Mouse (Mus musculus) T-helper 2 cell (primary cell): Measurements from ENCODE around the gene Dnah1.

ENCODE experiments used
- in situ Hi-C: fragments of 300-600 bp; cut with MboI, MseI; formaldehyde crosslinking; loops from one replicate; pipeline ENCODE4 v1.15.1; 2025; ENCODE audit warnings: high pct_unique_total_duplicates

Gene Dnah1

DNA sequence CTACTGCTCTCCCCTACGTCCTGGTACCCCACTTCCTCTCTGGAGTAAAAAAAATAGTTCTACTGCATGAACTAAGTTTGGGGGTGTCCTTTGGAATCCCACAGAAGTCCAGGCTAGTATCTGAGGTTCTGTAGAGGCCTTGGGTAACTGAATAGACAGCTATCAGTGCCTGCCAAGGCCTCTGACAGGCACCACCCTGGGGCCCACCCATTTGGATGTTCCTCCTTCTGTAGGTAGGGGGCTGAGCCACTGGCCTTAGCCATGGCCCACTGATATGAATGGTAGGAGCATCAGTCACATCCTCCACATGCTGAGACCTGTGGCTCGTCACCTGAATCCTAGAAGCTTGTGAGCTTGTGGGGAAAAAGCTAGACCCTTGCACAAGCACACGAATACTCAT is 5.9 kb downstream of the Dnah1 start:
- in situ Hi-C loops = loop anchor here (5.0 kb wide), 2 partner anchors 45 to 85 kb away; no protein-coding TSS in a partner anchor

GRCm38 (mm10) chr14:31316613-31317012 is 7.1 kb downstream of the Dnah1 start:
- in situ Hi-C loops = loop anchor here (5.0 kb wide), 2 partner anchors 44 to 84 kb away; no protein-coding TSS in a partner anchor

DNA sequence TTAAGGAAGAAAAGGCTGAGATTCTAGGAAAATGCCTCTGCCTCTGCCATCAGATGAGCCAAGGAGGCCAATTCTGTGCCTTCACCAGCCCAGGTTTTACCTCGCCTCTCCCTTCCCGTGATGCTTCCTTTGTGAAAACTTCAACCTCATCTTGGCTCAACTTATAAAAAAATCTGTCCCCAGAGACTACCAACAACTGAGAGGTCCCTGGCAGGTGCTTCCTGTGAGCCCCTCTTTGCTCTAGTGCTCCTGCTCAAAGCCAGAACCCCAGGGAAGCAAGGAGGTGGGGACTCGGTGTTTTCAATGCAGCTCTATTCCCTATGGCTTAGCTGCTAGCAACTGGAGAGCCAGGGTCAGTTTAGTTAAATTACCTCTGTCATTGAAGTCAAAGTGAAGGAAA is 10.5 kb downstream of the Dnah1 start:
- in situ Hi-C loops = no loop called here

GRCm38 (mm10) chr14:31285728-31286127 is 38.0 kb downstream of the Dnah1 start:
- in situ Hi-C loops = loop anchor here (25.0 kb wide), 1 partner anchor 948 kb away; no protein-coding TSS in a partner anchor

- in situ Hi-C loops = loop anchor here (5.0 to 25.0 kb wide), 3 partner anchors 45 to 1285 kb away; partner anchors contain the start of gene Actr8
These were observed 51.5 kb downstream of the Dnah1 start for GRCm38 (mm10) chr14:31272164-31272563.

DNA sequence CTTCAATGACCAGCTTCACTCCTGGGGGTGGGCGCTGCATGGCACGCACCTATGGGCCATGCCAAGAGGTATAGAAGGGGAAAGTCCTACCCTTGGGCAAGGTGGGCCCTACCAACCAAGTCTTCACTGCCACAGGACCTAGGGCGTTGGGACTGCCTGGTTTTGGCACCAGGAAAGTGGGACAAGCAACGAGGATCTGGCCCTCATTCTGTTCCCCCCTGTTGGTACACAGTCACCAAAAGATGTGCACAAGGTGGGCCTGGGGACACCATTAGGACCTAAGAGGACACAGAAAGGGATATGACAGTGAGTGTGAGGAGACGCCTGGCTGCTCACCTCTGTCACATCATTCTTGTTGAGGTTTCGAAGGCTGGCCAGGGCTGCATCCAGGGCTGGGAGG is 52.6 kb downstream of the Dnah1 start:
- in situ Hi-C loops = loop anchor here (5.0 to 25.0 kb wide), 3 partner anchors 46 to 1284 kb away; partner anchors contain the start of gene Actr8

GRCm38 (mm10) chr14:31269456-31270100 is 54.1 kb downstream of the Dnah1 start:
- in situ Hi-C loops = loop anchor here (5.0 to 25.0 kb wide), 3 partner anchors 48 to 1282 kb away; partner anchors contain the start of gene Actr8

- in situ Hi-C loops = loop anchor here (25.0 kb wide), 1 partner anchor 1281 kb away; the partner anchor contains the start of gene Actr8
These were observed 55.2 kb downstream of the Dnah1 start for GRCm38 (mm10) chr14:31268301-31269001.

DNA sequence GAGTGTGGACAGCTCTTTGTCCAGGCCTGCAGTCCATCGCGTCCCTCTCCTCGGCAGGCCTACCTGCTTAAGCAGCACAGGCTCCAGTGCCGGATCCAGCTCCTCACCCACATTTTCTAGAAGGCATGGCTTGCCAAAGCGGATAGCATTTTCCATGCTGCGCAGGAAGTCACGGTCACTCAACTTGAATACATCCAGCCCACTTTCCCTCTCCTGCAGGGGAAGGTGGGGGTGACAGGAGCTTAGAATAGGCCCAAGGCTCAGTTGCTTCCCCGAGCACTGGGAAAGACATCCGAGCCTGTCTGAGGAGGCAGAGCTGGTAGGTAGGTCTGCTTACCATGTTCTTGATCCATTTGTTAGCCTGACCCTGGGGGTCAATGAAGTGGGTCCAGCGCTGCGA is 56.0 kb downstream of the Dnah1 start:
- in situ Hi-C loops = loop anchor here (25.0 kb wide), 1 partner anchor 1280 kb away; the partner anchor contains the start of gene Actr8

DNA sequence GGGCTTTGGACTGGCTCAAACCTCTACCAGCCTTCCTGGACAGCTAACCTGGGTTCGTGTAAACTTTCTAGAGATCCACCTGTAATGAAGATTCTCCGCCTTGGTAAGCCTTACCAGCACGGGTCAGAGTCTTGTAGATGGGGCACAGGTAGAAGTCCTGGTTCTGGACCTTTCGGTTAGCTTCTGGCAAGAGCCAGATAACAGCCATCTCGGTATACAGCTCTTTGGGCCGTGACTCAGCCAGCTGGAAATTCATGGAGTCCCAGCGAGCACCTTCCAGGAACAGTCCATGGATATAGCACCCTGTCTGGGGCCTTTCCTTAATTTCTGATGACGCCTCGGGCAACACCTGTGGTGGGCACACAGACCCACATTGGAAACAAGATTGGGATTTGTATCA is 62.8 kb downstream of the Dnah1 start:
- in situ Hi-C loops = loop anchor here (25.0 kb wide), 1 partner anchor 1274 kb away; the partner anchor contains the start of gene Actr8

DNA sequence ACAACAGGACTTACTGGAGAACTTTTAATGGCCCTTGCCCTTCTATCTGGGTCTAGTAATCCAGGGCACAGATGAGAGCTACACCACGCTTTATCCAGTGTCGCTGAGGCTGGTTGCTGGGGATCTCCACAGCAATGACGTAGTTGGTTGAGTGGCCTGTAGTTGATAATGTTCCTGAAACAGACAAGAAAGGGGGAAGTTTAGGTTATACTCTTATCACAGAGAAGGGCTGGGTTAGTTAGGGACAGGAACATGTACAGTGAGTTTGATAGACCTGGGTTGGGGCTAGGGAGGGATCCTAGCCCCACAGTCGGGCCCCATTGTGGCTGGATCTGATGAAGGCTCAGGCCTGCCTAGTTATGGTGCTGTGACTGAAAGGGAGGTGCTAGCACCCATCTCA is 63.3 kb downstream of the Dnah1 start:
- in situ Hi-C loops = loop anchor here (25.0 kb wide), 1 partner anchor 1273 kb away; the partner anchor contains the start of gene Actr8

GRCm38 (mm10) chr14:31258476-31259050 is 65.1 kb downstream of the Dnah1 start:
- in situ Hi-C loops = loop anchor here (25.0 kb wide), 1 partner anchor 1271 kb away; the partner anchor contains the start of gene Actr8

DNA sequence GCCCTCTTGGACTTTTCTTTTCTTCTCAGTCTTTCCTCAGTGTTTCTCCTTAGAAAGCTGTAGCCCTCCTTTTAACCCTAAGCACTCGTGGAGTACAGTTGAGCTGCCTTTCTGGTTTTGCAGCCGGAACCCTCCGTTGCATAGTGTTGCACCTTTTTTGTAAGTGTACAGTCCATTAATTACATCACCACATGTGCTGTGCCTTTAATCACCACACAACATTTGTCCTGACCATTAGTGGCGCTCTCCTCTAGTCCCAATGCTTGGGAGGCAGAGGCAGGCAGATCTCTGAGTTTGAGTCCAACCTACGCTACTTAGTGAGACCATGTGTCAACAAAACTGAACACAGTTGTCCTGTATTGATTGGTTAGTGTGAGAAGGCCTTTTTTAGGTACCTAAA is 71.6 kb downstream of the Dnah1 start:
- in situ Hi-C loops = loop anchor here (25.0 kb wide), 1 partner anchor 1265 kb away; the partner anchor contains the start of gene Actr8

DNA sequence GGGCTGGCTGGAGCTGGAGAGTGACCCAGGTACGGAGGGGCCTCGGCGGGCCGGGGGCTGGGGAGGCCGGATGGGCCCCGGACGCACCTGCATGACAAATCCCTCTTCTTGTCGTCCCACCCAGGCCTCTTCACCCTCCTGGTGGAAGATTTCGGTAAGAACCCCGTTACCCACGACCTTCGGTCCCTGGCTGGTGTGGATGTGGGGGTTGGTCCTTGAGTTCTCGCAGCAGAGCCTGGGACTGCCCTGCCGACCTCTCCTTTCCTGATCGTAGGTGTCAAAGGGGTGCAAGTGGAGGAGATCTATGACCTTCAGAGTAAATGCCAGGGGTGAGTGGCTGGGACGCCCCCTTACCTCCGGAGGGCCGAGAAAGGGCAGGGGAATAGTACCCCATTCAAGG is 72.1 kb downstream of the Dnah1 start:
- in situ Hi-C loops = loop anchor here (25.0 kb wide), 1 partner anchor 1264 kb away; the partner anchor contains the start of gene Actr8

DNA sequence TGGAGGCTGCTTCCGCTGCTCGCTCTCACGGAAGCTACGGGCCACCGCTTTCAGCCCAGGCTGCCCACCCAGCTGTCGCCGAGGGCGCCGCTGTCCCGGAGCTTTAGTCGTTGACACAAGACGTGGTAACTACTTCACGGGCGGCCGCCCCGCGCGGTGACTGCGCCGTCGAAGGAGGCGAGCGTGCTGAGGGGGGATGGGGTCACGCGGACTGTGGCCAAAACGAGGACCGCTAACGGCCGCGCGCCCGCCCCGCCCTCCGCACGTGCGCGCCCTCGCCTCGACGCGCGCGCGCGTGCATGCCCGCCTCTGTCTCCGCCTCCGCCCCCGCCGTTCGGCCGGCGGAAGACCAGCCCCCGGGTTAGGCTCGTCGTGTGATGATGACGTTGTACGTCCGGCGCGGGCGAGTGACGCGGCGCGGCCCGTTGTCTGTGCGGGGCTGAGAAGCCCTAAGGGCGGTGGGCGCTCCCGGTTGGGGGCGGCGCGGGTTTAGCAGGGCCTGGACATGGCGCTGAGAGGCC is 72.6 kb downstream of the Dnah1 start, which contains the start of the genes Phf7 and Bap1:
Gene Phf7 (minus strand): TSS at position 234 of the 521 bp plus-strand sequence.
Gene Bap1 (plus strand): TSS at position 367 of the 521 bp plus-strand sequence.
- in situ Hi-C loops = loop anchor here (25.0 kb wide), 1 partner anchor 1264 kb away; the partner anchor contains the start of gene Actr8

DNA sequence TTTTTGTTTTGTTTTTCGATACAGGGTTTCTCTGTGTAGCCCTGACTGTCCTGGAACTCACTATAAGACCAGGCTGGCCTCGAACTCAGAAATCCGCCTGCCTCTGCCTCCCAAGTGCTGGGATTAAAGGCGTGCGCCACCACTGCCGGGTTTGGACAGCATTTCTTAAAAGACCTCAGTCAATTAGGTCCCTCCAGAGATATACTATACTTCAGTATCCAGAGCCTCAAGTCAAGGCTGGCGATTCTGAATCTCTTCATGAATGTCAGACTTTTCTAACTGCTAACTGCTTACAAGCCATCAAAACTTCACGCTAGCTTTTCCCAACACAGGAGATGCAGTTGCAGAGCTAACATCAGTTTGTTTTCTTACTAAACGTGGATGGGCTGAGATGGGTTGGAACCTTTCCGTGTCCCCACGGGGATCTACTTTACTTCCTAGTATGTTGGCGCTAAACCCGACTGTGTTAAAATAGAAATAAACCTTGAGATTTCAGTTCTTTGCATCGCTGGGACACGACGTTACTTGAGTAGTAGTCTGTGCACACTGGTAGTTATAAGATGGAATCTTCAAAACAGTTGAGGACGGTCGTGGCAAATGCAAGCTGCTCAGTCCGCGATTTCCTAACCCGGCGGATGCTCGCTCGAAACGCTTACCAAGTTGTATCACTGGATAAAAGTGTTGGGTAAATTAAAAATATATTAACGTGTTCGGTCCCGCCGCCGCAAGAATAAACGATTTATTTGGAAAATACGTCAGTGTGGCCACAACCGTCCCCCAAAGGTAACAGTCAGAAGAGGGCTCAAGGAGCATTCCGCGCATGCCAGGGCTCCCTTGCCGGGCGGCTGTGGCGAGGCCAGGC is 73.2 kb downstream of the Dnah1 start:
- in situ Hi-C loops = loop anchor here (25.0 kb wide), 1 partner anchor 1263 kb away; the partner anchor contains the start of gene Actr8

DNA sequence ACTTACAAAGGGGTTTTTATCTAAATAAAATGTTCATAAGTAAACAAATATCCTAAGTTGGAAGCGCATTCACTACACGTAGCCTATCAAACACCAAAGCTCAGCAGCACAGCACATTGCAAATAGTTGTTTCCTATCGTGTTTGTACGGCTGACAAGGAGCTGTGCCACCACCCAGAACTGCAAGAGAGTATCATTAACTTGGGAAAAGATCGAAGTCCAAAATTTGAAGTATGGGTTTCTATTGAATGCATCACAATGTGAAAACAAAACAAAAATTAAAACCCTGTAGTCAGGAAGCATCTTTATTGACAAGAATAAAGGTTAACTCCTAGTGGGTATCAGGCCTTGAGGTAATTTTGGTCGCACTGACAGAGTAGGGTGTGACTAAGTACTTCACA is 75.3 kb downstream of the Dnah1 start:
- in situ Hi-C loops = no loop called here

- in situ Hi-C loops = no loop called here
These were observed 77.8 kb downstream of the Dnah1 start for GRCm38 (mm10) chr14:31245946-31246345.

GRCm38 (mm10) chr14:31244777-31245176 is 78.9 kb downstream of the Dnah1 start:
- in situ Hi-C loops = no loop called here

DNA sequence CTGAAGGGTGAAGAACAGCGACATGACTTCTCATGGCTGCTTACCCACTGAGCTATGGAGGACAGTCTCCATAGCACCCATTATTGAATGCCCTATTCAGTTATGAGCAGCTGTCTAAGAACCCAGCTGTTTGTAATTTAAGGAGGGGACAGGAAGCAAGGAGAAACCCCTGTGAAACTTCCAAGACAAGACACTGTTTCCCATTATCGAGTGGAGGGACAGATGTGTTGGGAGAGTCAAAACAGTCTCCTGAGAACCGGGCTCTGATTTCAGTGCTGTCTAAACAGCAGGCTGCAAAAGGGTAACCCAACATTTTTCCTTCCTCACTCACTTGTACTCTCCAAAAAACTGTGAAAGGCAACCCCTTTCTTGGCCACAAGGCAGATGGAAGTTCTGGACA is 83.2 kb downstream of the Dnah1 start:
- in situ Hi-C loops = no loop called here
